Comparison of ENCODE assay signal across 12 mouse cellular contexts in the genomic region with DNA sequence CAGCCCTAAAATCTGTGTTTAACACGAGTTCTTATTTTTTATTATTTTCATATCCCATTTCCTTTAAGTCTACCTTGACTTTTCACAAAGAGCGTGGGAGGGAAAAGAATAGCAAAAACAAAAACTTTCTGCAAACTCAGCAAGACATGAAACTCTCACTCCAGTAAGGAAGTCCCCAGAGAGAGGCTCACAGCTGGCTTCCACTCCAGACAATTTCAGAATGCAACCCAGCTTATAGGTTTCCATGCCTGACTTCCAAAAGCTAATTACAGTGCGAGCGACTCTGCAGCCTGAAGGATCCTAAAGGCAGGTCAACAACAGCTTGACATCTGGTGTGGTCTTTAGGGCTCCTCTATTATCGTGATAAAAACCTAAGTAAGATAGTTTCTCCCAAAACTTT.
A peak's percentile ranks its signal among the peaks of the same experiment; 100 is the strongest.
DNase-seq lines count a peak whose midpoint lies in the region; ATAC-seq and TF ChIP-seq lines count a peak whose summit lies in the region.
"Had no signal": no experiment of that assay in that cellular context is flagged by ENCODE, and none has a peak within 500 bp of the region (broad histone marks: within the 10 kb centered on the region; RNA-seq: fewer than 3 reads in every experiment).

No protein-coding gene starts in this region.

- H3K27me3 ChIP-seq in heart, embryonic 16.5 days (ENCODE audit: control insufficient read depth, insufficient read depth, low read length): no peaks in the 10 kb centered on the region
- H3K27me3 ChIP-seq in liver, adult 2 months (ENCODE audit: control insufficient read depth, insufficient read depth, low read length): no peaks in the 10 kb centered on the region
- no peaks in the 10 kb centered on the region for H3K27me3 ChIP-seq in liver, embryonic 12.5 days (replicated peaks)
- H3K27me3 ChIP-seq in limb, embryonic 15.5 days: no peaks in the 10 kb centered on the region
- H3K27me3 ChIP-seq: hindbrain, embryonic 15.5 days; megakaryocyte, embryonic 14.5 days had no signal

- no peak overlapping the region for H3K9ac ChIP-seq in heart, embryonic 16.5 days (ENCODE audit: low read length)
- H3K9ac ChIP-seq in liver, adult 2 months (ENCODE audit: low read depth, low read length): no peak overlapping the region
- H3K9ac ChIP-seq in liver, embryonic 12.5 days: no peak overlapping the region
- no peak overlapping the region for H3K9ac ChIP-seq in limb, embryonic 15.5 days
- H3K9ac ChIP-seq: hindbrain, embryonic 15.5 days had no signal

- intact Hi-C loops in heart, postnatal 14 days (cut with DNase I): no loop called here
- intact Hi-C loops in left cerebral cortex, postnatal 36 days (cut with DNase I): no loop called here

- no peak for TF ChIP-seq POLR2A in liver, adult 2 months (IDR thresholded peaks at IDR 0.05; ENCODE audit: extremely low read depth, insufficient read depth, low read length)

- H3K27ac ChIP-seq in heart, embryonic 16.5 days (ENCODE audit: low read length): peak overlapping the region; percentile 61
- no peak overlapping the region for H3K27ac ChIP-seq in liver, adult 2 months (replicated peaks; ENCODE audit: insufficient read depth, low read depth, low read length)
- no peak overlapping the region for H3K27ac ChIP-seq in liver, embryonic 12.5 days
- 0 out of 2 replicates have a peak overlapping the region, but pooled peaks have one; percentile 4 for H3K27ac ChIP-seq in brown adipose tissue, adult 24 weeks (replicated peaks; ENCODE audit: low read depth, low read length)
- H3K27ac ChIP-seq in limb, embryonic 15.5 days: peak overlapping the region; percentile 24; the same call in 1 of the 2 replicates
- H3K27ac ChIP-seq: hindbrain, embryonic 15.5 days had no signal

- H3K4me1 ChIP-seq in heart, embryonic 16.5 days (ENCODE audit: control insufficient read depth, insufficient read depth, low read length): 0 out of 2 replicates have a peak, but pooled peaks cover 9% of the 10 kb centered on the region
- no peaks in the 10 kb centered on the region; the same call in 1 of the 2 replicates for H3K4me1 ChIP-seq in liver, adult 2 months (ENCODE audit: control insufficient read depth, insufficient read depth, low read length)
- no peaks in the 10 kb centered on the region for H3K4me1 ChIP-seq in liver, embryonic 12.5 days
- H3K4me1 ChIP-seq in brown adipose tissue, adult 24 weeks (ENCODE audit: control insufficient read depth, insufficient read depth, insufficient read length, low read length): no peaks in the 10 kb centered on the region; the same call in none of the 2 replicates
- H3K4me1 ChIP-seq in limb, embryonic 15.5 days: 0 out of 2 replicates have a peak, but pooled peaks cover 3% of the 10 kb centered on the region

- peaks cover 5% of the 10 kb centered on the region; the same call in 1 of the 2 replicates for H3K36me3 ChIP-seq in heart, embryonic 16.5 days (ENCODE audit: control insufficient read depth, insufficient read depth)
- no peaks in the 10 kb centered on the region for H3K36me3 ChIP-seq in liver, adult 2 months (ENCODE audit: control insufficient read depth, insufficient read depth, low read length)
- H3K36me3 ChIP-seq in liver, embryonic 12.5 days: no peaks in the 10 kb centered on the region
- H3K36me3 ChIP-seq in limb, embryonic 15.5 days: 0 out of 2 replicates have a peak, but pooled peaks cover 2% of the 10 kb centered on the region
- H3K36me3 ChIP-seq: hindbrain, embryonic 15.5 days had no signal

- H3K79me2 ChIP-seq in liver, adult 2 months (ENCODE audit: control insufficient read depth, insufficient read depth, low read length): no peaks in the 10 kb centered on the region

- no peak overlapping the region for H3K4me3 ChIP-seq in heart, embryonic 16.5 days (ENCODE audit: low read length)
- H3K4me3 ChIP-seq in liver, adult 2 months (ENCODE audit: insufficient read depth, low read depth, low read length): no peak overlapping the region
- H3K4me3 ChIP-seq in liver, embryonic 12.5 days: no peak overlapping the region
- no peak overlapping the region for H3K4me3 ChIP-seq in brown adipose tissue, adult 24 weeks (ENCODE audit: insufficient read depth, low read depth, low read length)
- no peak overlapping the region for H3K4me3 ChIP-seq in limb, embryonic 15.5 days
- H3K4me3 ChIP-seq: hindbrain, embryonic 15.5 days; megakaryocyte, embryonic 14.5 days; myocyte had no signal

- 62% methylated on average over 5 of the region's 5 CpGs for WGBS in heart, embryonic 16.5 days
- 71% methylated on average over 5 of the region's 5 CpGs for WGBS in liver, adult 2 months
- 63% methylated on average over 5 of the region's 5 CpGs for WGBS in liver, embryonic 12.5 days (ENCODE audit: insufficient replicate concordance)
- WGBS in limb, embryonic 15.5 days: 39% methylated on average over 5 of the region's 5 CpGs

- H3K4me2 ChIP-seq in heart, embryonic 16.5 days (ENCODE audit: low read depth, low read length): no peak overlapping the region
- H3K4me2 ChIP-seq in liver, embryonic 12.5 days: no peak overlapping the region
- no peak overlapping the region for H3K4me2 ChIP-seq in limb, embryonic 15.5 days
- H3K4me2 ChIP-seq: hindbrain, embryonic 15.5 days had no signal

- DNase-seq in heart, postnatal 14 days: no peak
- peak; percentile 6 for DNase-seq in liver, adult 2 months (ENCODE audit: extremely low read depth, low read depth, low spot score)
- DNase-seq in left cerebral cortex, postnatal 36 days (ENCODE audit: low spot score in 2 of 2): no peak
- DNase-seq: cerebellum, adult 8-10 months; thymus, postnatal 36 days had no signal

- TF ChIP-seq CTCF in liver, adult 2 months (IDR thresholded peaks at IDR 0.05; ENCODE audit: low read depth, low read length): no peak

- ATAC-seq in heart, embryonic 16.5 days (replicated peaks; ENCODE audit: extremely low read depth, insufficient read depth, low FRiP score): no peak
- no peak for ATAC-seq in liver, embryonic 12.5 days
- no peak for ATAC-seq in limb, embryonic 15.5 days (ENCODE audit: insufficient number of reproducible peaks, low FRiP score, low TSS enrichment, low read depth)

- H3K9me3 ChIP-seq in heart, embryonic 16.5 days (replicated peaks; ENCODE audit: control insufficient read depth, low read length): peaks cover 8% of the 10 kb centered on the region; the same call in 1 of the 2 replicates
- H3K9me3 ChIP-seq in liver, embryonic 12.5 days (replicated peaks): no peaks in the 10 kb centered on the region
- H3K9me3 ChIP-seq in limb, embryonic 15.5 days: no peaks in the 10 kb centered on the region
- H3K9me3 ChIP-seq: hindbrain, embryonic 15.5 days had no signal

Comparison
In these comparisons a context has a peak if more than half of its experiments do, and no peak if none do; other contexts are left out.
1. H3K27ac ChIP-seq: peak in heart, embryonic 16.5 days (single experiment), brown adipose tissue, adult 24 weeks (single experiment) and limb, embryonic 15.5 days (single experiment); none in liver, adult 2 months (single experiment) and liver, embryonic 12.5 days (single experiment).